Mouse (Mus musculus): ENCODE data around the gene Pramef8. TPM values are rescaled to one million over a fixed set of nuclear protein-coding genes. Genes with fewer than 3 reads are reported as not detected.
"Not testable (repeated sequence)": the region's sequence is repeated elsewhere in the genome, so short reads cannot be mapped to it uniquely, and the experiment has no call there.

Pramef8 gene
- total and polyA plus RNA-seq, 2 experiments from 2014 or later = 17.4 to 38.3 TPM

- H3K27ac ChIP-seq (ENCODE audit: low read depth, low read length) = no peak overlapping the region
- H3K4me1 ChIP-seq (ENCODE audit: insufficient read depth) = no peaks in the 10 kb centered on the region
- H3K27me3 ChIP-seq (ENCODE audit: insufficient read depth, low read length) = no peaks in the 10 kb centered on the region
- H3K36me3 ChIP-seq (ENCODE audit: insufficient read depth) = no peaks in the 10 kb centered on the region
- 49% methylated on average over 4 of the region's 4 CpGs for WGBS
- no peak overlapping the region for H3K4me2 ChIP-seq (ENCODE audit: low read depth)
- no peaks in the 10 kb centered on the region for H3K9me3 ChIP-seq (ENCODE audit: low read length)
- peak; percentile 53 for TF ChIP-seq CTCF (IDR thresholded peaks at IDR 0.05; ENCODE audit: low read depth)
- ATAC-seq (no peak), DNase-seq (no peak)
- no peak overlapping the region for H3K4me3 ChIP-seq (ENCODE audit: low read depth, low read length)
- no peak overlapping the region for H3K9ac ChIP-seq
These were observed 28.6 kb upstream of the Pramef8 start for GRCm38 (mm10) chr4:143383646-143384045.

GRCm38 (mm10) chr4:143388955-143389702 lies 23.1 kb upstream of the Pramef8 start:
- peak overlapping the region; percentile 30 for H3K4me3 ChIP-seq (ENCODE audit: low read depth, low read length)
- H3K9ac ChIP-seq = 0 out of 2 replicates have a peak overlapping the region, but pooled peaks have one; percentile 28
- ATAC-seq (peak; percentile 96), DNase-seq (peak; percentile 70)
- no peaks in the 10 kb centered on the region for H3K9me3 ChIP-seq (ENCODE audit: low read length)
- no peak overlapping the region for H3K27ac ChIP-seq (ENCODE audit: low read depth, low read length)
- WGBS = 10% methylated on average over 31 of the region's 43 CpGs
- H3K4me2 ChIP-seq (ENCODE audit: low read depth) = peak overlapping the region; percentile 55
- H3K36me3 ChIP-seq (ENCODE audit: insufficient read depth) = no peaks in the 10 kb centered on the region
- TF ChIP-seq CTCF (IDR thresholded peaks at IDR 0.05; ENCODE audit: low read depth) = peak; percentile 51
- no peaks in the 10 kb centered on the region for H3K4me1 ChIP-seq (ENCODE audit: insufficient read depth)
- H3K27me3 ChIP-seq (ENCODE audit: insufficient read depth, low read length) = no peaks in the 10 kb centered on the region

GRCm38 (mm10) chr4:143394181-143394580 lies 18.0 kb upstream of the Pramef8 start, which contains the start of gene Pramel1:
TSS of gene Pramel1 (plus strand) at chr4:143394428.
- DNase-seq (no peak), ATAC-seq (no peak)
- Histone ChIP-seq H3K27ac (ENCODE audit: low read depth, low read length) (no peak within 1 kb of the TSS), H3K9me3 (ENCODE audit: low read length) (no peaks in the 10 kb centered on the region), H3K27me3 (ENCODE audit: insufficient read depth, low read length) (no peaks in the 10 kb centered on the region), H3K4me2 (ENCODE audit: low read depth) (no peak within 1 kb of the TSS), H3K4me1 (ENCODE audit: insufficient read depth) (no peaks in the 10 kb centered on the region), H3K36me3 (ENCODE audit: insufficient read depth) (no peaks in the 10 kb centered on the region), H3K4me3 (ENCODE audit: low read depth, low read length) (no peak within 1 kb of the TSS), H3K9ac (no peak within 1 kb of the TSS)
- no peak for TF ChIP-seq CTCF (IDR thresholded peaks at IDR 0.05; ENCODE audit: low read depth)
- 85% methylated on average over 26 of the region's 26 CpGs for WGBS

- DNase-seq (peak; percentile 1), ATAC-seq (no peak)
- H3K9ac ChIP-seq = peak overlapping the region; percentile 34; the same call in 1 of the 2 replicates
- peaks cover 4% of the 10 kb centered on the region; the same call in 1 of the 2 replicates for H3K4me1 ChIP-seq (ENCODE audit: insufficient read depth)
- no peaks in the 10 kb centered on the region for H3K27me3 ChIP-seq (ENCODE audit: insufficient read depth, low read length)
- no peaks in the 10 kb centered on the region for H3K9me3 ChIP-seq (ENCODE audit: low read length)
- H3K36me3 ChIP-seq (ENCODE audit: insufficient read depth) = peaks cover 15% of the 10 kb centered on the region
- peak overlapping the region; percentile 44 for H3K4me2 ChIP-seq (ENCODE audit: low read depth)
- no peak for TF ChIP-seq CTCF (IDR thresholded peaks at IDR 0.05; ENCODE audit: low read depth)
- peak overlapping the region; percentile 87 for H3K27ac ChIP-seq (ENCODE audit: low read depth, low read length)
- 59% methylated on average over 5 of the region's 5 CpGs for WGBS
- peak overlapping the region; percentile 46 for H3K4me3 ChIP-seq (ENCODE audit: low read depth, low read length)
These were observed 534 bp upstream of the Pramef8 start for GRCm38 (mm10) chr4:143411566-143412218.

GRCm38 (mm10) chr4:143413621-143414020 lies 1.4 kb downstream of the Pramef8 start:
- no peak overlapping the region for H3K27ac ChIP-seq (ENCODE audit: low read depth, low read length)
- DNase-seq = no peak
- peaks cover 34% of the 10 kb centered on the region for H3K36me3 ChIP-seq (ENCODE audit: insufficient read depth)
- no peak for TF ChIP-seq CTCF (IDR thresholded peaks at IDR 0.05; ENCODE audit: low read depth)
- no peak for ATAC-seq
- H3K9ac ChIP-seq = no peak overlapping the region
- peaks cover 4% of the 10 kb centered on the region; the same call in 1 of the 2 replicates for H3K4me1 ChIP-seq (ENCODE audit: insufficient read depth)
- no peaks in the 10 kb centered on the region for H3K27me3 ChIP-seq (ENCODE audit: insufficient read depth, low read length)
- no peak overlapping the region for H3K4me3 ChIP-seq (ENCODE audit: low read depth, low read length)
- no peak overlapping the region for H3K4me2 ChIP-seq (ENCODE audit: low read depth)
- H3K9me3 ChIP-seq (ENCODE audit: low read length) = no peaks in the 10 kb centered on the region
- whole genome bisulfite sequencing = 98% methylated on average over 1 of the region's 1 CpGs

- H3K36me3 ChIP-seq (ENCODE audit: insufficient read depth) = peaks cover 39% of the 10 kb centered on the region
- H3K27me3 ChIP-seq (ENCODE audit: insufficient read depth, low read length) = no peaks in the 10 kb centered on the region
- WGBS = 97% methylated on average over 3 of the region's 3 CpGs
- no peak overlapping the region for H3K4me3 ChIP-seq (ENCODE audit: low read depth, low read length)
- no peak for DNase-seq
- H3K4me2 ChIP-seq (ENCODE audit: low read depth) = no peak overlapping the region
- no peak for TF ChIP-seq CTCF (IDR thresholded peaks at IDR 0.05; ENCODE audit: low read depth)
- no peak overlapping the region for H3K27ac ChIP-seq (ENCODE audit: low read depth, low read length)
- H3K9ac ChIP-seq = no peak overlapping the region
- H3K4me1 ChIP-seq (ENCODE audit: insufficient read depth) = peaks cover 4% of the 10 kb centered on the region; the same call in 1 of the 2 replicates
- no peak for ATAC-seq
- H3K9me3 ChIP-seq (ENCODE audit: low read length) = no peaks in the 10 kb centered on the region
These were observed 1.9 kb downstream of the Pramef8 start for GRCm38 (mm10) chr4:143414121-143414520.

- H3K4me1 ChIP-seq (ENCODE audit: insufficient read depth); ATAC-seq; H3K27me3 ChIP-seq (ENCODE audit: insufficient read depth, low read length); H3K9ac ChIP-seq; H3K9me3 ChIP-seq (ENCODE audit: low read length); H3K4me2 ChIP-seq (ENCODE audit: low read depth); DNase-seq; H3K27ac ChIP-seq (ENCODE audit: low read depth, low read length); H3K4me3 ChIP-seq (ENCODE audit: low read depth, low read length): not testable (repeated sequence)
- H3K36me3 ChIP-seq (ENCODE audit: insufficient read depth) = peaks cover 10% of the 10 kb centered on the region; the same call in 1 of the 2 replicates
- 81% methylated on average over 5 of the region's 5 CpGs for WGBS
These were observed 14.5 kb downstream of the Pramef8 start for GRCm38 (mm10) chr4:143426770-143427169.
